Mouse (Mus musculus): Measurements from ENCODE around the gene Vmn1r166.
"Not testable (repeated sequence)": the region's sequence is repeated elsewhere in the genome, so short reads cannot be mapped to it uniquely, and the experiment has no call there.

- not testable (repeated sequence) for TF ChIP-seq POLR2A, CTCF (IDR thresholded peaks at IDR 0.05; ENCODE audit: extremely low read depth, insufficient read depth, low read length)
Observed at GRCm38 (mm10) chr7:23300892-23301291, 49.4 kb upstream of the Vmn1r166 start, which contains the start of gene Nlrp4e.

All from cortical plate, adult 2 months (tissue).